Mouse (Mus musculus): ENCODE results near the gene Cd5. TPM values are rescaled to one million over a fixed set of nuclear protein-coding genes. Genes with fewer than 3 reads are reported as not detected.

Cd5 gene
- polyA plus RNA-seq, 1 experiment from 2014 or later = not detected

DNA sequence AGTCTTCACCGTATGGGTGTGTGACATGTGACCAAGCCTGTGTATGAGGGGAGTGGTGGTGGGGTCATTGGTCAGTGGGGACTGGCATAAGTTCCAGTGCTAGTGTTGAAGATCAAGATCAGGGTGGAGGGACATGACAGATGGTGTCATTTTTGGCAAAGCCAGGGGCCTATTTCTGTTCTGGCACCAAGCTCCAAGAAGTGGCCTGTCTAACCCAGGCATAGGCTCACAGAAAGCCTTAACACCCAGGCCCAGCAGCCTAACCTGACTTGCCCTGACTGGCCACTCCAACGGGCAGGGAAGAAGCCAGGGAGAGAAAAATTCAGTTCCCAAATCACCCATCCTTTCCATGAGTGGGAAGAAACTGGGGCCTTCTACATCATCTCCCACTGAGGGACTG, 18.7 kb upstream of the Cd5 start:
- Histone ChIP-seq H3K9ac (no peak overlapping the region), H3K27me3 (no peaks in the 10 kb centered on the region), H3K4me3 (replicated peaks) (no peak overlapping the region), H3K4me2 (no peak overlapping the region), H3K36me3 (replicated peaks) (no peaks in the 10 kb centered on the region), H3K9me3 (replicated peaks) (no peaks in the 10 kb centered on the region), H3K27ac (replicated peaks) (no peak overlapping the region), H3K4me1 (replicated peaks) (no peaks in the 10 kb centered on the region)
- no peak for ATAC-seq (ENCODE audit: insufficient read depth)
- WGBS (ENCODE audit: insufficient replicate concordance) = 52% methylated on average over 2 of the region's 2 CpGs

DNA sequence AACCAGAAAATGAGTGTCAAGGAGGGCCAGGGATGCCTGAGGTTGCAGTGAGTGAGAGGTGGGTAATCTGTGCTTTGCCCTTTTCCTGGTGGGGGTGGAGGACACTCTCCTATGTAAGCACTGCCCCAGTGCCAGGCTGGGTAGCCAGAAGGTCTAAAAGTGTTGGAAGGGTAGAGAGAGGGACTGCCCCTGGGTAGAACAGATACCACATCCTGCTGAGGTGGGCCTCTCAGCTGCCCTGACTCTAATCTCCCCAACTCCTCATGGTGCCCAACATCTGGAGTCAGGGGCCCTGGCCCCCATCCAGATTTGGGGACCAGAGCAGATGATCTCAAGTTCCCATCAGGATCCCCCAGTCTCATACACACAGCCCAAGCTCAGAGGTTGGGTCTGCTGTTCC, 18.3 kb upstream of the Cd5 start:
- no peaks in the 10 kb centered on the region for H3K9me3 ChIP-seq (replicated peaks)
- H3K36me3 ChIP-seq (replicated peaks) = no peaks in the 10 kb centered on the region
- no peak overlapping the region for H3K27ac ChIP-seq (replicated peaks)
- H3K4me1 ChIP-seq (replicated peaks) = no peaks in the 10 kb centered on the region
- no peak overlapping the region for H3K4me3 ChIP-seq (replicated peaks)
- no peak for ATAC-seq (ENCODE audit: insufficient read depth)
- H3K27me3 ChIP-seq = no peaks in the 10 kb centered on the region
- H3K9ac ChIP-seq = no peak overlapping the region
- H3K4me2 ChIP-seq = no peak overlapping the region

DNA sequence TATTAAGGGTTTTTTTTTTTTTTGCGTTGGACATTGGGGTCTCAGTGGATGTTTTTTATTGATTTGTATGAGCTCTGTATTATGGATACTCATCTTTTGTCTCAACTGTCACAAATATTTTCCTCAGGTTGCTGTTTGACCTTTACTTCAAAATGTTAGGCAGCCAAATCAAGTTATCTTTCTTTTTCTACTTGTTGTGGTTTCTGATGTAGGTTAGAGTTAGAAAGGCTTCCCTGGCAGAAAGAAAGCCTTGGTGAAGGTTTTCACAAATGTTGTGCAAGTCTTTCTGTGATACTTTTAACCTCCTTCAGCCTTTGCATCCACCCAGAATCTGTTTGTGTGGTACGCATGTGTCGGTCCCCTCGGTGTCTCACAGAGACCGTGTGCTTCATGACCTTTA, 13.8 kb upstream of the Cd5 start:
- Histone ChIP-seq H3K4me1 (replicated peaks) (no peaks in the 10 kb centered on the region), H3K27me3 (no peaks in the 10 kb centered on the region), H3K4me3 (replicated peaks) (no peak overlapping the region), H3K4me2 (no peak overlapping the region), H3K9ac (no peak overlapping the region), H3K36me3 (replicated peaks) (no peaks in the 10 kb centered on the region), H3K9me3 (replicated peaks) (no peaks in the 10 kb centered on the region), H3K27ac (replicated peaks) (no peak overlapping the region)
- WGBS (ENCODE audit: insufficient replicate concordance) = 72% methylated on average over 5 of the region's 5 CpGs
- no peak for ATAC-seq (ENCODE audit: insufficient read depth)

DNA sequence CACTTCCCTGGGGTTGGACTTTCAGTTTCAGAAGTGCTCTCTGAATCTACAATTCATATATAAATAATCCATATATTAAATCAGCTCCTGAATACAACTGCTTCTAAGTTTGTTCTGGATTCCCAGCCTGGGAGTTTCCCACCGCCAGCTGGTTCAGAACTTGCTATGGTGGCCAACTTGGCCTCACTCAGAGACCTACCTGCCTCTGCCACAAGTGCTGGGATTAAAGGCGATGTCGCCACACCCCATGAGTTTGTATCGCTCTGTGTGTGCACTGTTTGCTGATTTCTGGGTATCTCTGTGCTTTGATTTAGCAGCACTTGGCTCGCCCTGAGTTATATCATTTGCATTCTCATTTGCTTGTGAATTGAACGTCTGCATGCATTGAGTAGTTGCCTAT, 13.3 kb upstream of the Cd5 start:
- Histone ChIP-seq H3K4me3 (replicated peaks) (no peak overlapping the region), H3K36me3 (replicated peaks) (no peaks in the 10 kb centered on the region), H3K4me1 (replicated peaks) (no peaks in the 10 kb centered on the region), H3K27ac (replicated peaks) (no peak overlapping the region), H3K27me3 (no peaks in the 10 kb centered on the region), H3K9ac (no peak overlapping the region), H3K4me2 (no peak overlapping the region), H3K9me3 (replicated peaks) (no peaks in the 10 kb centered on the region)
- no peak for ATAC-seq (ENCODE audit: insufficient read depth)
- 71% methylated on average over 6 of the region's 6 CpGs for WGBS (ENCODE audit: insufficient replicate concordance)

DNA sequence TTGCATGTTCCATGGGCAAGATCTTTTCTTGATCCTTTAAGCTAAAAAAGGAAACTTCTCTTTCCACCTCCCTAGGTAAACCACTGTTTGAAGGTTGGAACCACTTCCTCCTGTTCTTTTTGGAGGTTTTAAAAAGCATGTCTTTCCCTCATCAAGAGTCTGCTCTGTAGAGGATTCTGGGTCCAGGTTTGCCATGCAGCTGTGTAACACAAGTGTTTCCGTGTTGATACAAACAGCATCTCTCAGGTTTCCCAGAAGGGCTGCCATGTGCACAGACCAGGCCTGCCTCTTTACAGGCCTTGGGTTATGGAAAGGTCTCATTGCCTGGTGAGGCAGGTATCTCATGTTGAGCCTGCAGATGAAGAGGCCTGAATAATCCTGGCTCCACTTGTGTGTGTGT, 12.8 kb upstream of the Cd5 start:
- whole genome bisulfite sequencing (ENCODE audit: insufficient replicate concordance) = 74% methylated on average over 1 of the region's 1 CpGs
- H3K27me3 ChIP-seq = no peaks in the 10 kb centered on the region

DNA sequence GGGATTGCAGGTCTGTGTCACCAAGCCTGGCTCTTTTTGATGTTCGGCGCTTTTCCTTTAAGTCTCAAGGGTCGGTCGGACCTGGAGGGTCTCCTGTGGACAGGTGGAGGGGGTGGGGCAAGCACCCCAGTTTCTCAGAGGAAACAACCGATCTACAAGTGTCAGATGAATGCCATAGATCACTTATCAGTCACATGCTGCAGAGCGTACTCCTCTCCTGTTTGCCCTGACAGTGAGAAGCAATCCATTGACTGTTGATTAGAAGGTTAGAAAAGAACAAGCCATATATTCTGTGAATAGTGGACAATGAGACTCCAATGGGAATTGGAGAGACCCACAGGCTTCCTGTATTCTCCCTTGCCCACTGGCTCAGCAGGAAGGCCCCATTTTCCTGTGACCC, 11.4 kb upstream of the Cd5 start:
- H3K4me2 ChIP-seq = no peak overlapping the region
- H3K9ac ChIP-seq = no peak overlapping the region
- WGBS (ENCODE audit: insufficient replicate concordance) = 64% methylated on average over 6 of the region's 6 CpGs
- no peaks in the 10 kb centered on the region for H3K27me3 ChIP-seq
- no peaks in the 10 kb centered on the region for H3K36me3 ChIP-seq (replicated peaks)
- H3K4me1 ChIP-seq (replicated peaks) = no peaks in the 10 kb centered on the region
- H3K4me3 ChIP-seq (replicated peaks) = no peak overlapping the region
- H3K9me3 ChIP-seq (replicated peaks) = no peaks in the 10 kb centered on the region
- no peak overlapping the region for H3K27ac ChIP-seq (replicated peaks)
- no peak for ATAC-seq (ENCODE audit: insufficient read depth)

More for the DNA sequence above, 12.8 kb upstream of the Cd5 start:
- Histone ChIP-seq H3K9ac (no peak overlapping the region), H3K4me1 (replicated peaks) (no peaks in the 10 kb centered on the region), H3K4me2 (no peak overlapping the region), H3K36me3 (replicated peaks) (no peaks in the 10 kb centered on the region), H3K27ac (replicated peaks) (no peak overlapping the region), H3K4me3 (replicated peaks) (no peak overlapping the region), H3K9me3 (replicated peaks) (no peaks in the 10 kb centered on the region)
- ATAC-seq (ENCODE audit: insufficient read depth) = no peak

DNA sequence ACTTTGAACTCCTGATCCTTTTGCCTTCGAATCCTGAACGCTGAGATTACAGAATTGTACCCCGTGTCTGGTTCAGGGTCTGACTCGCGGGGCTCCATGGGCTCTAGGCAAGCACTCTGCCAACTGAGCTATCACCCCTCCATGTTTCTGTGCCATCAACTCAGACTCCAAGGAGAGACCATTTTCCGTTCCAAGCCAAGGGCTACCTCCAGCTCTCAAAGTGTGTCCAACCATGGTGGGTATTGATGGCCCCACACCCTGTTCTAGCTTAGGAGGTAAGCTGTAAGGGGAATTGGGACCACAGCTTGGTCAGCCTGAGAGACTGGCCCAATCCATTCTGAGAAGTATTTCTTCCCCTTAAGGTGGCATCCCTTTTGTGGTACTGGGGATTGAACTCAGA, 10.5 kb upstream of the Cd5 start:
- ATAC-seq (ENCODE audit: insufficient read depth) = no peak
- Histone ChIP-seq H3K4me1 (replicated peaks) (no peaks in the 10 kb centered on the region), H3K9ac (no peak overlapping the region), H3K4me3 (replicated peaks) (no peak overlapping the region), H3K9me3 (replicated peaks) (no peaks in the 10 kb centered on the region), H3K4me2 (no peak overlapping the region), H3K27ac (replicated peaks) (no peak overlapping the region), H3K36me3 (replicated peaks) (no peaks in the 10 kb centered on the region), H3K27me3 (no peaks in the 10 kb centered on the region)
- 77% methylated on average over 6 of the region's 6 CpGs for WGBS (ENCODE audit: insufficient replicate concordance)

DNA sequence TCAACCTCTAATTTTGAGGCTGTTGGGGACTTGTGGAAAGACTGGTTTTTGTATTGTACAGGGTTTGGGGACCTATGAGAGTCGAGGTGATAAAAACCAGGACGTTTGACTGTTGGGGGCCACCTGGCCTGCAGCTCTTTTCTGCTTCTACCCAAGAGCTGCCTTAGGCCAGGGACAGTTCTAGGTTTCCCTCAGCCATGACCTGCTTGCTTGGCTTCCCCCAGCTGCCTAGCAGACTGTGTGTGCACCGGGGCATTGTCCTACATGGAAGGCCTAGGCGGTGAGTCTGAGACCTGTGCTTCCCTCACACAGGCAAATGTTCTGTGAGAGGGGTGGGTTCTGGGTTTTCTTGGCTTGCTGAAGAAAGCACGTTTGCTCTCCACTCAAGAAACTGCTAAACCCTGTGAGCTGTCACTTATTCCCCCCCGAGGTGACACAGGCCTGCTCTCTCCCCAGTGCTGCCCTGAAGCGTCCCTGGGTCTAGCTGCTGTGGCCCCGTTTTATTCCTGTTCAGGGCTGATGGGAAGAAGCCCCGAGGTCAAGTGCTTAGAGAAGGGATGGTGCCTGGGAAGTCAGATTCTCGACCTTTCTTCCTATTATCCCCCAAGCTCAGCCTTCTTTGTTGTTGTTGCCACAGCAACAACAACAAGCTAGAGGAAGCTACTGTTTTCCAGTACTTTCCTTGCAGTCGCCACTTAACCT, 9.8 kb upstream of the Cd5 start:
- Histone ChIP-seq H3K9me3 (replicated peaks) (no peaks in the 10 kb centered on the region), H3K4me2 (no peak overlapping the region), H3K4me1 (replicated peaks) (no peaks in the 10 kb centered on the region), H3K9ac (no peak overlapping the region), H3K27ac (replicated peaks) (no peak overlapping the region), H3K4me3 (replicated peaks) (no peak overlapping the region), H3K36me3 (replicated peaks) (no peaks in the 10 kb centered on the region), H3K27me3 (no peaks in the 10 kb centered on the region)
- ATAC-seq (ENCODE audit: insufficient read depth) = no peak
- WGBS (ENCODE audit: insufficient replicate concordance) = 42% methylated on average over 11 of the region's 11 CpGs

DNA sequence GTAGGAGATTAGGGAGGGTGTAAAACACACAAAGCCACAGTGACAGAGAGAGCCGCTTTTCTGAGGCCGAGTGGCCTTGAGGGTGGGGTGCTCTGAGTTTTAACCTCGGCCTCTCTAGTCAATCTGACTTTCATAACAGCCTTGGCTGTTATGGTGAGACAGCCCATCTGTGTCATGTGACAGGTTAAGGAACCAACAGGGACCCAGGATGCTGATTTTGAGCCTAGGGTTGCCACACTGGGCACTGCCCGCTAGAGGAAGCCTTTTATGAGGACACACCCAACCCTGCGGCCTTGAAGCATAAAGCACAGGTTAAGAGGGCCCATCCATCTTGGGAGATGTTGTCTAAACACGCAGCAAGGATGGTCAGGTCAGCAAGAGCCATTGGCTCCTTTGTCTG, 8.9 kb upstream of the Cd5 start:
- Histone ChIP-seq H3K27ac (replicated peaks) (no peak overlapping the region), H3K27me3 (no peaks in the 10 kb centered on the region), H3K4me3 (replicated peaks) (no peak overlapping the region), H3K4me1 (replicated peaks) (no peaks in the 10 kb centered on the region), H3K9me3 (replicated peaks) (no peaks in the 10 kb centered on the region), H3K36me3 (replicated peaks) (no peaks in the 10 kb centered on the region), H3K9ac (no peak overlapping the region), H3K4me2 (no peak overlapping the region)
- 68% methylated on average over 6 of the region's 6 CpGs for WGBS (ENCODE audit: insufficient replicate concordance)
- no peak for ATAC-seq (ENCODE audit: insufficient read depth)

DNA sequence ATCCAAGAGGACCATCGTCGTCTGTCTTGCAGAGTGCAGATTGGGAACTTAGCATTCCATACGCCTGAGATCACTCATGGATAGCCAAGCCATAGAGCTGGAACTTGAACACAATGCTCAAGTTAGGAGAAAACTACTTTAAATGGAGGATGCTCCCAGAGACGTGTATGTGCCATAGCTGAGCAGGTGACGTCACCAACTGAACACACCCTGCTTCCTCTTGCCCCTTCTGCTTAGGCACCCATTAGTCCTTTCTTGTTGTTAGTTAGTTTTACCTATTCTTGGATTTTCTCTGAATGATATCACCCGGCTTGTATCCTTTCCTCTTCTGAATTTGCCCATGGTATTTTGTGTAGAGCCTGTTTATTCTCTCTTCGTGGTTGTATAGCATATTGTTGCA, 8.4 kb upstream of the Cd5 start:
- Histone ChIP-seq H3K9me3 (replicated peaks) (no peaks in the 10 kb centered on the region), H3K4me2 (no peak overlapping the region), H3K36me3 (replicated peaks) (no peaks in the 10 kb centered on the region), H3K27me3 (no peaks in the 10 kb centered on the region), H3K27ac (replicated peaks) (no peak overlapping the region), H3K4me1 (replicated peaks) (no peaks in the 10 kb centered on the region), H3K9ac (no peak overlapping the region), H3K4me3 (replicated peaks) (no peak overlapping the region)
- WGBS (ENCODE audit: insufficient replicate concordance) = 63% methylated on average over 7 of the region's 7 CpGs
- ATAC-seq (ENCODE audit: insufficient read depth) = no peak

DNA sequence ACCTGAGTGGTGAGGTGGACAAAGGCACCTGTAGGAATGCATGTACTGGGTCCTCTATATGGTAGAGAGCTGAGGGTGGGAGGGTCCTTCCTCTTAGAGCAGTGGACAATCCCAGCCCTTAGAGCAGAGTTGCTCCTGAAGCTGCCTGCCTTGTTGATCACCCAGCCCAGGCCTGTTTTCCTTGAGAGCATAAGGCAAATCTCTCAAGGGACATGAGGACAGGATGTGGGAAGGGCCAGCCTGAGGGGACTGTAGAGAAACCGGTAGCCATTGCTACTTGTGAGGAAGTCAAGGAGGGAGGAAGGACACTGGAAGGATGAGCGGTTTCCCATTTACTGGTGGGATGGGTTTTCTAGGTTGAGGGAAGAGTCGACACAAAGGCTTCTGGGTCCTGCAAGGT, 3.8 kb upstream of the Cd5 start:
- Histone ChIP-seq H3K4me2 (no peak overlapping the region), H3K27me3 (no peaks in the 10 kb centered on the region), H3K36me3 (replicated peaks) (no peaks in the 10 kb centered on the region), H3K9me3 (replicated peaks) (no peaks in the 10 kb centered on the region), H3K27ac (replicated peaks) (no peak overlapping the region), H3K9ac (no peak overlapping the region), H3K4me1 (replicated peaks) (no peaks in the 10 kb centered on the region; the same call in 1 of the 2 replicates), H3K4me3 (replicated peaks) (no peak overlapping the region)
- 41% methylated on average over 3 of the region's 3 CpGs for WGBS (ENCODE audit: insufficient replicate concordance)
- no peak for ATAC-seq (ENCODE audit: insufficient read depth)

DNA sequence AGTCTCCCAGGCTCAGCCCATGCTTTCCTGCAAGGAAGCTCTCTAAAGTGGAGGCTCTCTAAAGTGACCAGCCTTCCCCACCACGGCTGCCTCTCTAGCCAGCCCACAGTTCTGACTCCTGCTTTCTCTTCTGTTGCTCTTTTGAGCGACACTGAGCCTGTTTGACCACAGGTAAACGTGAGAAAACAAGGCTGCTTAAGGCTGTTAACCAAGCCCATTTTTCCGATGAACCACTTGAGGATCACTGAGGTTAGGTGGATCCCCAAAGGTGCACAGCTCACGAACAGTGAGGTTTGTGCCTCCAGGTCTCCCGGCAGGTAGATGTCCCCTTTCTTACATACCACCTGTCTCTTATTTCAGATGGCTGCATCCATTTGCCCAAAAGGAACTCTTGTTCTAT, 3.3 kb upstream of the Cd5 start:
- Histone ChIP-seq H3K36me3 (replicated peaks) (no peaks in the 10 kb centered on the region), H3K27me3 (no peaks in the 10 kb centered on the region), H3K4me2 (no peak overlapping the region), H3K9ac (no peak overlapping the region), H3K4me3 (replicated peaks) (no peak overlapping the region), H3K27ac (replicated peaks) (no peak overlapping the region), H3K4me1 (replicated peaks) (no peaks in the 10 kb centered on the region; the same call in 1 of the 2 replicates), H3K9me3 (replicated peaks) (no peaks in the 10 kb centered on the region)
- 55% methylated on average over 6 of the region's 6 CpGs for WGBS (ENCODE audit: insufficient replicate concordance)
- no peak for ATAC-seq (ENCODE audit: insufficient read depth)
